Mouse (Mus musculus): ENCODE measurements around the gene Col11a2.

DNA sequence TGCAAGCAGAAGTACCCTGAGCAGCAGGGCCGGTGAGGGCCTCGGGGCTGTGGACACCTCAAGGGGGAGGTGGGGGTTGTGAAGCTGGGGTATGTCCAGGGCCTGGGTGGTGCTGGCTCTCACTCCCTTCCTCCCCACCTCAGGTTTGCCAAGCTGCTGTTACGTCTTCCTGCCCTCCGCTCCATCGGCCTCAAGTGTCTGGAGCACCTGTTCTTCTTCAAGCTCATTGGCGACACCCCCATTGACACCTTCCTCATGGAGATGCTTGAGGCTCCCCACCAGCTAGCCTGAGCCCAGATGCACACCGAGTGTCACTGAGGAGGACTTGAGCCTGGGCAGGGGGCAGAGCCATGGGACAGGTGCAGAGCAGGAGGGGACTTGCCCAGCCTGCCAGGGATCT, 2.0 kb upstream of the Col11a2 start:
- TF ChIP-seq CTCF (IDR thresholded peaks at IDR 0.05; ENCODE audit: extremely low read depth, insufficient read depth, low read length) (no peak), POLR2A (IDR thresholded peaks at IDR 0.05; ENCODE audit: extremely low read depth, insufficient read depth, low read length) (no peak)

All from cortical plate, adult 2 months (tissue).